Comparison of ENCODE assay signal across 8 mouse cellular contexts in the genomic region with DNA sequence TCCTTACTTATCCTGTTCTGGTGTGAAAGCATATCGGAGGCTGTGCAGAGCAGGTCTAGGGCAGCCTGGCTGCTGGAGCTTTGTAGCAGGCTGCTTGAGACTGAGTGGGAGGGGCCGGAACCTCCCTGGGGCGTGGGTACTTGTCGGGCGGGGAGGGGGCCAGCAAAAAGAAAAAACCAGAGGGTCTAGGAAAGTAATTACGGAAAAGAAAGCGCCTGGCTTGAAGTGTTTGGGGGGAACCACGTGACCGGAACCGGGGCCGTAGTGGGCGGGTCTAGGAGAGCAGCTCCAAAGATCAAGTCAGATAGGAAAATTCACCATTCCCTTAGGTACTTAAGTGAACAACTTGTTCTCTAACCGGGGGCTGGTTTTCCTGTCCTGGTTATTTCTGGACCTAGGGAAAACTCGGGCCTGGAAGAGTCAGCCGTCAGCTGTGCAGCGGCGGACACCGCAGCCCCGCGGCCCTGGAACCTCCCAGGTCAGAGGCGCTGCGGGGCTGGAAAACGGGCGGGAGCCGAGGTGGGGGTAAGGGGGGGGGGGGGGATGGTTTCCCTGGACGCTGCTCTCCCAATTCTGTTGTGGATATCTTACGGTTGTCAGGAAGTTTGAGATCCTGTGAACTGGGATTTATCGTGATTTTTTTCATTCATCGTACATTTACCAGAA. TPM values are rescaled to one million over a fixed set of nuclear protein-coding genes. Genes with fewer than 3 reads are reported as not detected.
DNase-seq lines count a peak whose midpoint lies in the region; ATAC-seq lines count a peak whose summit lies in the region.

Gene Zfp946, plus strand, starts transcription at position 271 of the 666 bp plus-strand sequence.

- H3K27ac ChIP-seq in hindbrain, embryonic 15.5 days (replicated peaks) = peak within 1 kb of the TSS; percentile 83

- peak within 1 kb of the TSS; percentile 79 for H3K4me2 ChIP-seq in hindbrain, embryonic 15.5 days

- ATAC-seq in hindbrain, embryonic 15.5 days (ENCODE audit: low FRiP score, low read depth) = peak; percentile 96

- peak; percentile 96 for DNase-seq in ZHBTc4 (ENCODE audit: low read depth, low spot score)
- DNase-seq in cerebellum, postnatal 4 days (ENCODE audit: low spot score in 2 of 2) = peak; percentile 62 to 79
- peak; percentile 82 for DNase-seq in gastrocnemius, adult 18-20 months (ENCODE audit: low spot score)
- peak; percentile 71 to 73 for DNase-seq in layer of hippocampus, postnatal 36 days
- DNase-seq in lung, postnatal 25 days (ENCODE audit: low spot score) = peak; percentile 85
- peak; percentile 60 for DNase-seq in retina, adult 2 months (ENCODE audit: low read depth, low spot score)
- peak; percentile 76 for DNase-seq in thymus, postnatal 25 days

- peak within 1 kb of the TSS; percentile 54 for H3K4me3 ChIP-seq in hindbrain, embryonic 15.5 days

- peak within 1 kb of the TSS; percentile 74 for H3K9ac ChIP-seq in hindbrain, embryonic 15.5 days

- no peaks in the 10 kb centered on the region for H3K27me3 ChIP-seq in hindbrain, embryonic 15.5 days

- WGBS in hindbrain, embryonic 15.5 days = under 1% methylated on average over 29 of the region's 29 CpGs

- H3K9me3 ChIP-seq in hindbrain, embryonic 15.5 days = no peaks in the 10 kb centered on the region

- H3K36me3 ChIP-seq in hindbrain, embryonic 15.5 days = peaks cover 6% of the 10 kb centered on the region; the same call in 1 of the 2 replicates

- peaks cover 23% of the 10 kb centered on the region for H3K4me1 ChIP-seq in hindbrain, embryonic 15.5 days (replicated peaks)

RNA-seq across cellular contexts. Expression of gene Zfp946, which starts in this region (rescaled TPM):
- 1 to 10 TPM; 4.8 to 5.6 TPM for total RNA-seq in gastrocnemius, adult 18-20 months (2021)
- 32.6 and 35.1 TPM in 2 replicates for polyA plus RNA-seq in hindbrain, embryonic 15.5 days (2015; fragmentation: Nextera tagmentation; extraction: Ambion mirVana)
- 10 to 100 TPM; 10.9 to 12.3 TPM for total RNA-seq in layer of hippocampus, postnatal 36 days (2021)

Comparison
In these comparisons a context has a peak if more than half of its experiments do, and no peak if none do; other contexts are left out.
1. Peak in every context shown above with its lines: DNase-seq, ATAC-seq, H3K4me3 ChIP-seq and H3K27ac ChIP-seq.